Mouse (Mus musculus) ES-E14 (cell line): ENCODE data around the gene Tpo.

Experiments used
- CHD2 ChIP-seq: IDR thresholded peaks from 2 replicates; pipeline ENCODE4 v1.6.1; 2014; ENCODE audit warnings: mild to moderate bottlenecking, low read depth, low read length, inconsistent platforms
- MAFK ChIP-seq: IDR thresholded peaks from 2 replicates; pipeline ENCODE4 v1.6.1; 2014; ENCODE audit warnings: mild to moderate bottlenecking, low read depth, low read length, inconsistent platforms; ENCODE audit not compliant: insufficient read depth
- ZNF384 ChIP-seq: IDR thresholded peaks from 2 replicates; pipeline ENCODE4 v1.6.1; 2012; ENCODE audit warnings: low read depth, low read length, inconsistent platforms

- TF ChIP-seq MAFK (no peak), ZNF384 (no peak), CHD2 (no peak)
Observed at GRCm38 (mm10) chr12:30161731-30162406, 29.4 kb upstream of the Tpo start.
